Mouse (Mus musculus) ES-E14 (cell line): ENCODE results near the gene Utrn. TPM values are rescaled to one million over a fixed set of nuclear protein-coding genes. Genes with fewer than 3 reads are reported as not detected.

Source experiments
- DNase-seq: peaks from one replicate; pipeline ENCODE4 v3.0.0-alpha.2; 2013; ENCODE audit warnings: low read depth, low spot score
- H3K27ac ChIP-seq: 2 replicates; pipeline ENCODE4 v1.5.1; 2012; ENCODE audit warnings: low read depth, mild to moderate bottlenecking, low read length, moderate library complexity, mixed read lengths; ENCODE audit not compliant: poor library complexity, insufficient read depth, severe bottlenecking
- H3K36me3 ChIP-seq: 2 replicates; pipeline ENCODE4 v1.6.1; 2012; ENCODE audit warnings: mild to moderate bottlenecking, low read length, moderate library complexity, mixed read lengths; ENCODE audit not compliant: control insufficient read depth, poor library complexity, insufficient read depth, severe bottlenecking
- H3K4me1 ChIP-seq, 2 experiments: fragments of 150-350 bp in 1 of 2; sonication (generic) in 1 of 2; 2 replicates each; pipeline ENCODE4 v1.6.1; 2012; ENCODE audit warnings: low read length in 2 of 2, mild to moderate bottlenecking in 1 of 2, mixed read lengths in 1 of 2; ENCODE audit not compliant: control insufficient read depth in 2 of 2, insufficient read depth in 2 of 2, poor library complexity in 1 of 2
- H3K4me3 ChIP-seq, 2 experiments: fragments of 150-350 bp in 1 of 2; sonication (generic) in 1 of 2; 2 replicates each; pipeline ENCODE4 v1.5.1; 2012; ENCODE audit warnings: low read length in 2 of 2, low read depth in 1 of 2, mild to moderate bottlenecking in 1 of 2, mixed read lengths in 1 of 2; ENCODE audit not compliant: insufficient read depth in 1 of 2, poor library complexity in 1 of 2, severe bottlenecking in 1 of 2
- H3K9ac ChIP-seq: 2 replicates; pipeline ENCODE4 v1.6.1; 2012; ENCODE audit warnings: low read depth, mild to moderate bottlenecking, low read length, mixed read lengths; ENCODE audit not compliant: poor library complexity, insufficient read depth, severe bottlenecking
- H3K9me3 ChIP-seq: fragments of 150-350 bp; sonication (generic); 2 replicates; pipeline ENCODE4 v1.6.1; 2012; ENCODE audit warnings: low read depth, mild to moderate bottlenecking, low read length; ENCODE audit not compliant: control insufficient read depth, insufficient read depth
- CHD2 ChIP-seq: IDR thresholded peaks from 2 replicates; pipeline ENCODE4 v1.6.1; 2014; ENCODE audit warnings: mild to moderate bottlenecking, low read depth, low read length, inconsistent platforms
- HCFC1 ChIP-seq: IDR thresholded peaks from 2 replicates; pipeline ENCODE4 v1.6.1; 2012; ENCODE audit warnings: low read length, inconsistent platforms, borderline replicate concordance; ENCODE audit not compliant: insufficient read depth
- MAFK ChIP-seq: IDR thresholded peaks from 2 replicates; pipeline ENCODE4 v1.6.1; 2014; ENCODE audit warnings: mild to moderate bottlenecking, low read depth, low read length, inconsistent platforms; ENCODE audit not compliant: insufficient read depth
- ZC3H11A ChIP-seq: IDR thresholded peaks from 2 replicates; pipeline ENCODE4 v1.6.1; 2012; ENCODE audit warnings: low read depth, mild to moderate bottlenecking, inconsistent platforms, low read length, borderline replicate concordance
- ZNF384 ChIP-seq: IDR thresholded peaks from 2 replicates; pipeline ENCODE4 v1.6.1; 2012; ENCODE audit warnings: low read depth, low read length, inconsistent platforms
- in situ Hi-C, 2 experiments: fragments of 600-800 bp; cut with MboI; formaldehyde crosslinking; loops; one replicate each; pipeline ENCODE4 v1.15.1; 2025; ENCODE audit warnings: low sequenced_read_pairs in 2 of 2, inconsistent platforms in 1 of 2; ENCODE audit not compliant: unreplicated experiment in 2 of 2
- total RNA-seq: library from RNA; depleted of rRNA; stranded (reverse); fragments of 300-350 nt; gene quantifications from 2 replicates; pipeline ENCODE4 v1.2.3, GENCODE M21; 2012

The Utrn gene
- total RNA-seq, 1 experiment = 66.9 TPM

DNA sequence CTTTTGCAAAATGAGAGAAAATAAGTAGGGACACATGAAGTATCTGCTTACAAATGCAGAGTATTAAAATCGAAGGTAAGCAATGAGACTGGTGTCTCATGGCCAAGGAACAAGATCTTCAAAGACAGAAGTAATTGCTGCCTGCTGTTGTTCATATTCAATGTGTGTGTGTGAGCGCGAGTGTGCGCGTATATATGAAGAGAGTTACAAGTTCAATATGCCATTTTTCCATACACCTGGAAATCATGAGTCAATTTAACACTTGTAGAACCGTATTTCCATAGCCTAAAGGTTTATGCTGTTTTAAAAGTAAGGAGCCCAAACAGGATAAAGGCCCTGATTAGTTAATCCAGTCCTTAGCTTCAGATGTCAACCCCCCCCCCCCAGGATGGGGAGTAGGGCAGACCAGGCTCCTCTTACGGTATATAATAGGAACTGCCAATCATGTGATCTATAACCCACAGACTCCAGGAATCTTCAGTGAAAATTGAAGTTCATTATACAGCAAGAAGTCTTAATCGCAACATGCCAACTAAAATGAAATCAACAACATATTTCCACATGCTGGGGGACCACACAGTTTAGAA lies 293.2 kb downstream of the Utrn start:
- Histone ChIP-seq H3K9ac (no peak overlapping the region), H3K4me1 (peaks cover 5 to 11% of the 10 kb centered on the region in 2 experiments), H3K9me3 (no peaks in the 10 kb centered on the region), H3K36me3 (no peaks in the 10 kb centered on the region), H3K4me3 (no peak overlapping the region), H3K27ac (no peak overlapping the region)
- no peak for DNase-seq
- in situ Hi-C loops = no loop called here
- no peak for TF ChIP-seq ZC3H11A
- TF ChIP-seq HCFC1 = no peak
- TF ChIP-seq MAFK = no peak
- no peak for TF ChIP-seq ZNF384
- TF ChIP-seq CHD2 = no peak

DNA sequence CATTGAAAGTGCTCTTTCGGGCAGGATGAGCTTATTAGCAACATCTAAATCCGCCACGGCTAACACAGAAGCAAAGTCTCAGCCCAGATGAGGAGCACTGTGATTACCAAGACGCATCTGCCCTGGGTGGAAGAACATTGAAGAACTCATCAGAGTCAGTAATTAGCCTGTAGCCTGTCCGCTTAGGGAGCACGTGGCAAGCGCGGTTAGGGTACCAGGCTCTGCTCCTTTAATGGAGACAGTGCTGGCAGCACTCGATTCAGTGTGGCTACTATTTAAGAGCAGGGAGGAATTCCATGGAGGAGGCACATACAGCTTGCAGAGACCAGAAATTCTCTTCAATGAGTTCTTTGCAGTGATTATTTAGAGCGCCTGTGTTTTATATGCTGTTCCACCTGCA lies 294.4 kb downstream of the Utrn start:
- DNase-seq = no peak
- no peak overlapping the region for H3K27ac ChIP-seq

DNA sequence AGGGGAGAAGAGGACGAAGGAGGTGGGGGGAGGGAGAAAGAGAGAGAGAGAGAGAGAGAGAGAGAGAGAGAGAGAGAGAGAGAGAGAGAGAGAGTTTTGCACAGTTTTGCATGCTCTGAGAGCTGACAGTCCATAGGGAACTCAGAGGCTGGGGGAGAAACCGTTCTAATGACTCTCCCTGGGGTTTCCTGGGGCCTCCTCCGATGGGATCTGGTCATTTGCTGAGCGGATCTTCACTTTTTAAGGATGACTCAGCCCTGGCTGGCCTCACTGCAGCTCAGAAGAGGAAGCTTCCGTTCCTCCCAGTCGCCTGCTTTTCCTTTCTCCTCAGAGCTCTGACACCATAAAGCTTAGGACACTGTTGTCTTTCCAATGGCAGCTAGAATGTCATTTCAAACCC lies 295.6 kb downstream of the Utrn start:
- Histone ChIP-seq H3K9ac (no peak overlapping the region), H3K4me3 (no peak overlapping the region), H3K36me3 (no peaks in the 10 kb centered on the region), H3K4me1 (peaks cover 4 to 11% of the 10 kb centered on the region in 2 experiments), H3K27ac (peak overlapping the region; percentile 77; the same call in 1 of the 2 replicates), H3K9me3 (no peaks in the 10 kb centered on the region)
- TF ChIP-seq CHD2 (no peak), ZC3H11A (no peak), MAFK (no peak), HCFC1 (no peak), ZNF384 (no peak)
- no peak for DNase-seq
- in situ Hi-C loops = no loop called here

More for the DNA sequence above, 294.4 kb downstream of the Utrn start:
- H3K36me3 ChIP-seq = no peaks in the 10 kb centered on the region
- H3K4me1 ChIP-seq = peaks cover 5 to 11% of the 10 kb centered on the region in 2 experiments
- H3K9me3 ChIP-seq = no peaks in the 10 kb centered on the region
- H3K9ac ChIP-seq = no peak overlapping the region
- in situ Hi-C loops = no loop called here
- H3K4me3 ChIP-seq = no peak overlapping the region
- TF ChIP-seq HCFC1 = no peak

DNA sequence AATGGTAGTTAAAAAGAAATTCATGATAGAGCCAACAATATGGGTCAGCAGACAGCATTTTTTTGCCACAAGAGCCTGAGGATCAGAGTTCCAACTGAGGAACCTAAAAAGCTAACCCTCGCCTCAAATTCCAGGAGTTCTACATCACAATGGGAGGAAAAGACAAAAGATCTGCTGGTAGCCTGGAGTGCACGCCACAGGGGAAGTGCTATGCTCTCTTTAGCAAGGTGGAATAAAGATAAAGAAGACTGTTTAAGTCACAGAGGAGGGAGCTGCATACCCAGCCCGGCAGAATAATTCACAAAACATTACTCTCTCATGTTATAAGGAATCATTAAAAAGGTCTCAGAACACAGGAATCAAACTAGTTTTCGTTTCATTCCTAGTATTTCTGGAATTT lies 296.4 kb downstream of the Utrn start:
- in situ Hi-C loops = no loop called here
- H3K9ac ChIP-seq = no peak overlapping the region
- no peaks in the 10 kb centered on the region for H3K9me3 ChIP-seq
- DNase-seq = no peak
- H3K4me1 ChIP-seq = peaks cover 2 to 11% of the 10 kb centered on the region in 2 experiments
- H3K36me3 ChIP-seq = no peaks in the 10 kb centered on the region
- peak overlapping the region; percentile 77; the same call in 1 of the 2 replicates for H3K27ac ChIP-seq
- TF ChIP-seq HCFC1 = no peak
- no peak for TF ChIP-seq MAFK
- TF ChIP-seq ZNF384 = no peak
- no peak for TF ChIP-seq CHD2
- no peak for TF ChIP-seq ZC3H11A
- 0 out of 4 replicates have a peak overlapping the region, but pooled peaks of 1 of the 2 experiments have one; percentile 0 for H3K4me3 ChIP-seq

DNA sequence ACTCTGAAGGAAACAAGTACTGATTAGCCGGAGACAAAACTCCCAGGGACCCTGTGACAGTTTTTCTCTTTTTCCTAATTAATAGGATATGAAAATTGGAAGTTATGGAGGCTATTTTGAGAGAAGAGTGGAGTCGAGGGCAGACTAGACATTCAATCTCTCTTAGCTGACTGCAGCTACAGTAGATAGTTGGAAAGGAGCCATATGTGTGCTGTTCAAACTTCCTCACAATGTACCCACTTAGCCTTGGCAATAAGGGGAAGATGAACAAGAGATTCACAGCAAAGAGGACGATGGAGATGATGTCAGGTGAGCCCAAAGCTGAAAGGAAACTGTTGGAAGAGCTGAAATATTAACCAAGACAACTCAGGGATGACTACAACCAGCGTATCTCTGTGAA lies 304.7 kb downstream of the Utrn start:
- Histone ChIP-seq H3K4me3 (no peak overlapping the region), H3K36me3 (no peaks in the 10 kb centered on the region), H3K9ac (no peak overlapping the region), H3K27ac (no peak overlapping the region), H3K4me1 (peaks cover 5 to 9% of the 10 kb centered on the region in 2 experiments; a peak in 2 of 4 replicates), H3K9me3 (no peaks in the 10 kb centered on the region)
- in situ Hi-C loops = no loop called here
- DNase-seq = no peak
- TF ChIP-seq ZC3H11A (no peak), CHD2 (no peak), MAFK (no peak), HCFC1 (no peak), ZNF384 (no peak)
